Mouse (Mus musculus): ENCODE measurements at regions not wholly inside any gene's neighbourhood (a gene's known extent, or its start where the extent isn't known, plus 50 kb on each side); places are given as distances from the start of the nearest gene placed in this dataset.
A peak's percentile ranks its signal among the peaks of the same experiment; 100 is the strongest.

DNA sequence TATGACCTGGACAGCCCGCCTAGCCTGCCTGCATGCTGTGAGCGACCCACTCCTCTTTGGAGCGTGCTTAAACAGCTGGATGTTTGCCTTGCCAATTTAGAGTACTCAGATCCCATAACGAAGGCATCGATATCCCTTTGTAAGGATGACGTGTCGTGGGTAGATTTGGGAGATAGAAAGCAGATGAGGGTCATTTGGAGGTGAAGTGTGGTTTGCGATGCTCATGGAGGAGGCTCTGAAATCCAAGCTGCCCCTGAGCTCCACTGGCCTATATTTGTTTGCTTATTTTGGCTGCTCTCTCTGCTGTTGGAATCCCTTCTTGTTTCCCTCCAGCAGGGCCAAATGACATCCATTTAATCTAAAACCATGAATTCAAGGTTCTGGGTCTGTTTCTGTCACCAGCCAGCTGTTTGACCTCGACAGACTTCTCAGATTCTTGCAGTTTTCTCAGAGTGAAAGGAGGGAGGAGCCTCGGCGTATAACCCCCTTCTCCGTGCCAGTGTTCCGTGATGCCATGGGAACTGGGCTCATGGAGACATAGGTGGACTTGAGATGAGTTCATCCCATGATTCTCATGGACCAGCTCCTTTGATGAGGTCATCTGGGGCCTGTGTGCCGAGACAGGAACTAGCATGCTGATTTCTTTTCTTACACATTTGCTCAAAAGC is 144.7 kb upstream of the Mki67 start:
- Histone ChIP-seq H3K27me3 (replicated peaks; ENCODE audit: low read depth, poor library complexity, severe bottlenecking) (peaks cover 32% of the 10 kb centered on the region), H3K4me1 (peaks cover 61% of the 10 kb centered on the region), H3K27ac (replicated peaks) (peak overlapping the region; percentile 84), H3K4me3 (no peak overlapping the region), H3K9me3 (no peaks in the 10 kb centered on the region), H3K36me3 (replicated peaks) (no peaks in the 10 kb centered on the region)
- peak; percentile 63 for DNase-seq (ENCODE audit: low spot score)
- WGBS = 34% methylated on average over 14 of the region's 14 CpGs

GRCm38 (mm10) chr7:135861409-135861805 is 145.2 kb upstream of the Mki67 start:
- Histone ChIP-seq H3K36me3 (replicated peaks) (no peaks in the 10 kb centered on the region), H3K27ac (replicated peaks) (peak overlapping the region; percentile 84; the same call in 1 of the 2 replicates), H3K27me3 (replicated peaks; ENCODE audit: low read depth, poor library complexity, severe bottlenecking) (peaks cover 26% of the 10 kb centered on the region), H3K4me3 (no peak overlapping the region), H3K4me1 (peaks cover 62% of the 10 kb centered on the region), H3K9me3 (no peaks in the 10 kb centered on the region)
- no peak for DNase-seq (ENCODE audit: low spot score)
- 46% methylated on average over 7 of the region's 7 CpGs for WGBS

DNA sequence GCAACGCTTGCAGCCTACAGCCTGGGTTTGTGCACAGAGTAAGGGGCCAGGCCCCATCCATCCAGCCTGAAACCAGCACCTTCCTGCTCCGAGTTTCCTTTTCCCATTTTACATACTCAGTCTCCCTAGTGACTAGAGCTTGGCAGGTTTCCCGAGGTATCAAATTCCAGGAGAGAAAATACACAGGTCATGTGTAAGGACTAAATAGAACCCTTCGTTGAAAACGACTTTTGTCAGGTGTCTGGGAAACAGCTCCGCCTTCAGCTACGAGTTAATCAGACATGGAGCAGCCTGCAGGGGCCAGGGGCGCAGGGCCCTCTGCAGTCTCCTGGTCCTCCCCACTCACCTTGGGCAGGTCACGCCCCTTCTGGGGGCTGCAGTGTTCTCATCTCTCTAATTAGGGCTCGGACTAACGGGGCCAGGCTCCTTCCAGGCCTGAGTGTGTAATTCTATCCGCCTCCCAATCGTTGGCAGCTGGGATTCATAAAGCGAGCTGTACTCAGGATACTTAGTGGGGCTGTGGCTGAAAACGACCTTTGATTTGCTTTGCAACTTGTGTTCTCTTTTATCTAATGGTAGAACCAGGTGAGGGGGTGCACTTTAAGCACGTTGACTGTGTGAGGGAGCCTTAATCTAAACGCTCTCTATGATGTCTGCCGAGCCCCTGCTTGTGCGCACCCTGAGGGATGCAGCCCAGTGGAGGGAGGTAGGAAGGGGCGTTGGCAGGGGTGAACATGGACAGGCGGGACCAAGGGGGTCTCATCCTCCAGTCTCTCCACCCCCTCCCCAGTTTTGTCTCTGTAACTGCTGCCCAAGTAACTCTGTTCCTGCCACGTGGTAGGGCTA is 147.6 kb upstream of the Mki67 start:
- H3K4me3 ChIP-seq = peak overlapping the region; percentile 14; the same call in 1 of the 2 replicates
- 24% methylated on average over 22 of the region's 22 CpGs for WGBS
- no peaks in the 10 kb centered on the region for H3K36me3 ChIP-seq (replicated peaks)
- no peaks in the 10 kb centered on the region for H3K9me3 ChIP-seq
- H3K4me1 ChIP-seq = peaks cover 62% of the 10 kb centered on the region
- DNase-seq (ENCODE audit: low spot score) = peak; percentile 91
- H3K27me3 ChIP-seq (replicated peaks; ENCODE audit: low read depth, poor library complexity, severe bottlenecking) = peaks cover 18% of the 10 kb centered on the region
- peak overlapping the region; percentile 84 for H3K27ac ChIP-seq (replicated peaks)

DNA sequence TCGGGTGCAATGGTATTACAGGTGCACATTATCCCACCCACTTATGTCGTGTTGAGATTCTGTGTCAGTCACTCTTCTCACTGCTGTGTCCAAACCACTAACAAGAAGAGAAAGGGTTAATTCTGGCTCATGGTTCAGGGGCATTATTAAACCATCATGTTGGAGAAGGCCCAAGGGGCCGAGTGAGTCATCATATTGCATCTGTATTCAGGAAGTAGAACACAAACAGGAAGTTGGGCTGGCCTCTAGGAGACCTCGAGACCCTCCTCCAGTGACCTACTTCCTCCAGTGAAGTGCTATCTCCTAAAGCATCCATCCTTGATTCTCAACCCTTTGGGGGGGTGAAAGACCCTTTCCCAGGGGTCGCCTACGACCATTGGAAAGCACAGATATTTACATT is 154.8 kb upstream of the Mki67 start:
- Histone ChIP-seq H3K4me3 (no peak overlapping the region), H3K4me1 (peaks cover 20% of the 10 kb centered on the region), H3K27me3 (replicated peaks; ENCODE audit: low read depth, poor library complexity, severe bottlenecking) (peaks cover 15% of the 10 kb centered on the region), H3K27ac (replicated peaks) (no peak overlapping the region), H3K9me3 (no peaks in the 10 kb centered on the region), H3K36me3 (replicated peaks) (no peaks in the 10 kb centered on the region)
- no peak for DNase-seq (ENCODE audit: low spot score)
- WGBS = 66% methylated on average over 6 of the region's 6 CpGs

- peak overlapping the region; percentile 1; the same call in 1 of the 2 replicates for H3K27ac ChIP-seq (replicated peaks)
- no peak overlapping the region for H3K4me3 ChIP-seq
Observed at GRCm38 (mm10) chr7:135877091-135877874, 161.1 kb upstream of the Mki67 start.

GRCm38 (mm10) chr7:135878750-135879149 is 162.6 kb upstream of the Mki67 start:
- 88% methylated on average over 3 of the region's 3 CpGs for WGBS
- no peak overlapping the region for H3K27ac ChIP-seq (replicated peaks)
- DNase-seq (ENCODE audit: low spot score) = no peak

More at GRCm38 (mm10) chr7:135877091-135877874, 161.1 kb upstream of the Mki67 start:
- H3K4me1 ChIP-seq = peaks cover 22% of the 10 kb centered on the region
- H3K9me3 ChIP-seq = no peaks in the 10 kb centered on the region
- WGBS = 88% methylated on average over 6 of the region's 6 CpGs
- H3K27me3 ChIP-seq (replicated peaks; ENCODE audit: low read depth, poor library complexity, severe bottlenecking) = peaks cover 10% of the 10 kb centered on the region; the same call in 1 of the 2 replicates
- no peaks in the 10 kb centered on the region for H3K36me3 ChIP-seq (replicated peaks)
- DNase-seq (ENCODE audit: low spot score) = no peak

GRCm38 (mm10) chr7:135880446-135880845 is 164.3 kb upstream of the Mki67 start:
- Histone ChIP-seq H3K4me3 (no peak overlapping the region), H3K27me3 (replicated peaks; ENCODE audit: low read depth, poor library complexity, severe bottlenecking) (no peaks in the 10 kb centered on the region), H3K9me3 (no peaks in the 10 kb centered on the region), H3K27ac (replicated peaks) (no peak overlapping the region), H3K4me1 (peaks cover 20% of the 10 kb centered on the region), H3K36me3 (replicated peaks) (no peaks in the 10 kb centered on the region)
- DNase-seq (ENCODE audit: low spot score) = no peak
- WGBS = 88% methylated on average over 9 of the region's 9 CpGs

More at GRCm38 (mm10) chr7:135878750-135879149, 162.6 kb upstream of the Mki67 start:
- Histone ChIP-seq H3K4me1 (peaks cover 22% of the 10 kb centered on the region), H3K36me3 (replicated peaks) (no peaks in the 10 kb centered on the region), H3K27me3 (replicated peaks; ENCODE audit: low read depth, poor library complexity, severe bottlenecking) (peaks cover 4% of the 10 kb centered on the region; the same call in 1 of the 2 replicates), H3K9me3 (no peaks in the 10 kb centered on the region), H3K4me3 (no peak overlapping the region)

- WGBS = 90% methylated on average over 4 of the region's 4 CpGs
- Histone ChIP-seq H3K27ac (replicated peaks) (no peak overlapping the region), H3K4me3 (no peak overlapping the region), H3K4me1 (peaks cover 12% of the 10 kb centered on the region), H3K27me3 (replicated peaks; ENCODE audit: low read depth, poor library complexity, severe bottlenecking) (no peaks in the 10 kb centered on the region), H3K9me3 (no peaks in the 10 kb centered on the region), H3K36me3 (replicated peaks) (no peaks in the 10 kb centered on the region)
- DNase-seq (ENCODE audit: low spot score) = no peak
Observed at GRCm38 (mm10) chr7:135882306-135882705, 166.1 kb upstream of the Mki67 start.

DNA sequence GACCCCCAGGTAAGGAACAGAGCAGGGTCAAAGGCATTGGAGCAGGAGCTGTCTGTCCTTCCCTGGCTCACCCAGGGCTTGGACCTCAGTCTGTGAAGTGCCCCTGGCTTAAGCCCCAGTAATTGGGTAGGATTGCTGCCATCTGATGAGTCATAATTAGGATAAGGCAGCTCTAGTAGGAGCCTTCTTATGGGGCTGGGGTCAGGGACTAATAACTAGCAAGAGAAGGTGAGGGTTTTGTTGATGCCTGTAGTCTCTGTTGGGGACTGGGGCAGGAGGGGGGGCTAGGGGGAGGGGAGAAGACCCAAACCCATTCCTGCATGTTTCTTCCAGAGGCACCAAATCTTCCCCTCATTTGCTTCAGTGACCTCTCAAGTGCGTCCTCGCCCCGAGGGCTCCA is 172.4 kb upstream of the Mki67 start:
- Histone ChIP-seq H3K4me1 (peaks cover 50% of the 10 kb centered on the region), H3K4me3 (peak overlapping the region; percentile 8; the same call in 1 of the 2 replicates), H3K36me3 (replicated peaks) (no peaks in the 10 kb centered on the region), H3K27ac (replicated peaks) (peak overlapping the region; percentile 65), H3K9me3 (no peaks in the 10 kb centered on the region), H3K27me3 (replicated peaks; ENCODE audit: low read depth, poor library complexity, severe bottlenecking) (no peaks in the 10 kb centered on the region)
- no peak for DNase-seq (ENCODE audit: low spot score)
- WGBS = 20% methylated on average over 3 of the region's 3 CpGs

- WGBS = 10% methylated on average over 17 of the region's 17 CpGs
- no peaks in the 10 kb centered on the region for H3K27me3 ChIP-seq (replicated peaks; ENCODE audit: low read depth, poor library complexity, severe bottlenecking)
- no peaks in the 10 kb centered on the region for H3K36me3 ChIP-seq (replicated peaks)
- H3K4me1 ChIP-seq = peaks cover 50% of the 10 kb centered on the region
- no peaks in the 10 kb centered on the region for H3K9me3 ChIP-seq
- H3K4me3 ChIP-seq = peak overlapping the region; percentile 8; the same call in 1 of the 2 replicates
- peak overlapping the region; percentile 65 for H3K27ac ChIP-seq (replicated peaks)
- peak; percentile 64 for DNase-seq (ENCODE audit: low spot score)
Observed at GRCm38 (mm10) chr7:135889016-135889726, 173.0 kb upstream of the Mki67 start.

GRCm38 (mm10) chr7:135898876-135899275 is 182.7 kb upstream of the Mki67 start:
- Histone ChIP-seq H3K4me3 (no peak overlapping the region), H3K27ac (replicated peaks) (no peak overlapping the region), H3K9me3 (no peaks in the 10 kb centered on the region), H3K4me1 (peaks cover 11% of the 10 kb centered on the region; the same call in 1 of the 2 replicates), H3K27me3 (replicated peaks; ENCODE audit: low read depth, poor library complexity, severe bottlenecking) (no peaks in the 10 kb centered on the region), H3K36me3 (replicated peaks) (no peaks in the 10 kb centered on the region)
- 83% methylated on average over 2 of the region's 2 CpGs for WGBS
- DNase-seq (ENCODE audit: low spot score) = no peak

DNA sequence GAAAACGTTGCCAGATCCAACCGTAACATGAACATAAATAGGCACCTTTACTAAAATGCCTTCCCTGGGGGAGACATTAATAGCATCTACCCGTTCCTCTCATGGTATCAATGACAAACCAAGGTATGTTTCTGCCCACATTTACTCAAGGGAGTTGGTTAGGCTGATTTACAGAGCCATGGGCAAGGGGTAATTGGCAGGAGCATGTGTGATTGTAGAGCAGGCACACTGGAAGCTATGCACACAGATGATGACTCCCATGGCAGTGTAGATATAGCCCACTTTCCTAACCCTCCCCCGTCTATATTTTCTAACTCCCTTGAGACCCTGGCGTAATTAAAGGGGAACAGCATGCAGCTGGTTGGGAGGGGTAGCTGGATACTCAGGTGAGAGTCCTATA is 183.6 kb upstream of the Mki67 start:
- Histone ChIP-seq H3K9me3 (no peaks in the 10 kb centered on the region), H3K4me3 (no peak overlapping the region), H3K36me3 (replicated peaks) (no peaks in the 10 kb centered on the region), H3K27ac (replicated peaks) (no peak overlapping the region), H3K4me1 (peaks cover 11% of the 10 kb centered on the region; the same call in 1 of the 2 replicates), H3K27me3 (replicated peaks; ENCODE audit: low read depth, poor library complexity, severe bottlenecking) (no peaks in the 10 kb centered on the region)
- 88% methylated on average over 5 of the region's 5 CpGs for WGBS
- DNase-seq (ENCODE audit: low spot score) = no peak
